Mouse (Mus musculus): ENCODE results near the gene Angpt4.

The Angpt4 gene

DNA sequence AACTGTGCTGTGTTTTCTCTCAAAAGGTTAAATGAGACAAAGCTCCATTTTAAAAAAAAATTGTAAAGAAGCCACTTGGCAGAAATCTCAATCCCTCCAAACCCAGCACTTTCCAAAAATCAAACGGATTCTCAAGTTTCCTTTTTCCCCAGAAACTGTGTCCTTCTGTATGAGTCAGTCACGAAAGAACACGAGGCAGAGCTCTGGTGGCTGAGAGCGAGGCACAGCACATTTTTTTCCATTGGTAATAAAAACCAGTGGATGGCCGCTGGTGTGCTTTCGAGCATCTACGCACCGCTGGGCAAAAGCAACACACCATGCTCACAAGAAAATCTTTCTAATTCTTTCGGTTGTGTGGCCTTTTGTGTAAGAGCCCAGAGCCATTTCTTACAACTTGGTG, 73.0 kb downstream of the Angpt4 start:
- no peak for DNase-seq (ENCODE audit: low spot score in 2 of 2)

DNA sequence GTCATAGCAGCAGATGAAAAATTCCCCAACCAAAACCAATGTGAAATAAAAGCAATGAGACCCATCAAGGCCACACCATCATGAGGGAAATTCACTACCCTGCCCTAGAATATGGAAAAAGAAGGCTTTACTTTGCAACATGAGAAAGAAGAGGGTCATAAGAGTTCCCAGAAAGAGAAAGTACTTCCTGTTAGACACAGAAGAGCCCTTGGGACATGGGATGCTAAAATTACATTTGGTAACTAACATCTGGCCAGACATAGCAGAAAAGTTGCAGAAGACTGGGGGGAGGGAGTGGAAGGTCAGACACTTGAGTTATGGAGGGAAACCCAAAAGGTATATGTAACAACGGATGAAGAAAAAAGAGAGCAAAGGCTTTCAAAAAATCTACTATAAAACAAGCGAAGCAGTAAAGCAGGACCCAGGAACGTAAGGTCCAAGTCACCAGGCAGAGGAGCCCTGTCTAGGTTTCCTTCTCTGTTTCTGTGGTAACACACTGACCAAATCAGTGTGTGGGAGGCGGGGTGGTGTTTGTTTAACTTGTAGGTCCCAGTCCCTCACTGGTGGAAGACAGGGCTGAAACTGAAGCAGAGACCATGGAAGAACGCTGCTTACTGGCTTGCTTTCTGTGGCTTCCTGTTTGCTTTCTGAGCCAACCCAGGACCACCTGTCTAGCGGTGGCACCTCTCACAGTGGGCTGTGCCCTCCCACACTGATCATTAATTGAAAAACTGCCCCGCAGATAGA, 74.6 kb downstream of the Angpt4 start:
- DNase-seq (ENCODE audit: low spot score in 2 of 2): no peak

DNA sequence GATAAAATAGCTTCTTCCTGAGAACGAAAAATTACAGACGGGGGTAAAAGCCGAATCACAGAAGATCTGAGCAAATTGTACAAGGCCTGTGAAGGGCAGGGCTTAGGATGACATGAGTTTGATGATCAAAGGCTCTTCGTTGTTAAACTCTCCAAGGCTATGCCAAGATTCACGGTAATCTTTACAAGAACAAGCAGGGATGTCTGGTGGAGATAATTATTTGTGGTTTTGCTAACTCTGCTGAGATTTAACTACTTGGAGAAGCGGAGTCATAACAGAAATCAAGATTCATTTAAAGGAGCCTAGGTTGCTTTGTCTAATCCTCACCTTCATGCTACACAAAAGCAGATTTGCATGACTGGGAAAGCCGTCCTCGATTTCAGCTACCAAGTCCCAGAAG, 75.9 kb downstream of the Angpt4 start:
- DNase-seq (ENCODE audit: low spot score in 2 of 2): no peak

DNA sequence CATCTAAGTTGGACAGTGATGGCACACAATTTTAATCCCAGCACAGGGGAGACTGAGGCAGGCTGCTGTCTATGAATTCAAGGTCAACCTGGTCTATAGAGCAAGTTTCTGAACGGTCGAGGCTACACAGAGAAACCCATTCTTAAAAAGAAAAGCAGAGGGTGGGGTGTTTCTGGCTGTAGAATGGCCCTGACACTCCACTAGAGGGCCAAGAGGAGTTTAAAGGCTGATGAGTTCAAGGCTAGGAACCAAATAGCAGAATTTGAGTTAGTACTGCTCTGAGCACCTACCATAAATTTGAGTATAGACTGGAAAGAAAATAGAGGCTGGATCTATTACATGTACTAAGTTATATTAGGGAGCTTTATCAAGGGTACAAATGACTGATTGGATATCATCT, 78.0 kb downstream of the Angpt4 start:
- DNase-seq (ENCODE audit: low spot score in 2 of 2): no peak

DNA sequence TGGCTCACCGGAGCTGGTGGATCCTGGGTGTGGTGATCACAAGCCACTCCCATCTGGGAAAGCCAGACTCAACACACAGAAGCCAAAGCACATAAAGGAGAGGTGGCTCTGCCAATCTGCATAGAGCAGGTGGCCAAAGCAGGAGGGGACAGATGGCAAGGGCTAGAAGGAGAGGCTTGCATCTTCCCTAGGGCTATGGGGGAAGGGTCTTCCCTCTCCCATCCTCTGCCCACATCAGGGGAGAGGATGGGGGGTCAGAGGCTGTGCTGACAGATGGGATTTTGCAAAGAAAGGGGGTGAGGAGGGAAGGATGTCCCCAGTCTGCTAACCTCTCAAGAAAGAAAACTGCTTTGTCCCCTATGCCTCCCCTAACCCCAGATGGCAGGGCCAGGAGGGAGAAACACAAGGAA, 80.0 kb downstream of the Angpt4 start:
- DNase-seq (ENCODE audit: low spot score in 2 of 2): no peak

DNA sequence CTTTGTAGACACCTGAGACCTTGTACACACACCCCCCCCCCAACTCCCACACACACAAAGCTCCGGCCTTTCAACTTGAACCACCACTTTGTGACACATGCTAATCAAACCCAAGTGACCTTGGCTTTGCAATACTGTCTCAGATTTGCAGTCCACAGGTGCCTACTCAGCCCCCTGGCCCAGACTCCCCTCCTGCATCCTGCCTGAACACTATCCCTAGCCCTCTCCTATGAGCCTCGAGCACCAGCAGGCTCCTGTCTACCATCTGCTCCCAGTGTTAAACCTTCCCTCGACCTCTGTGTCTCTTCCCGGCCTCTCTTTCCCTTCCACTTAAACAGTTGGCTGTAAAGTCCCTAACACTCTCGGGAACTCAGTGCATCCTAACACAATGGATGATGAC, 80.4 kb downstream of the Angpt4 start:
- DNase-seq (ENCODE audit: low spot score in 2 of 2): no peak

DNA sequence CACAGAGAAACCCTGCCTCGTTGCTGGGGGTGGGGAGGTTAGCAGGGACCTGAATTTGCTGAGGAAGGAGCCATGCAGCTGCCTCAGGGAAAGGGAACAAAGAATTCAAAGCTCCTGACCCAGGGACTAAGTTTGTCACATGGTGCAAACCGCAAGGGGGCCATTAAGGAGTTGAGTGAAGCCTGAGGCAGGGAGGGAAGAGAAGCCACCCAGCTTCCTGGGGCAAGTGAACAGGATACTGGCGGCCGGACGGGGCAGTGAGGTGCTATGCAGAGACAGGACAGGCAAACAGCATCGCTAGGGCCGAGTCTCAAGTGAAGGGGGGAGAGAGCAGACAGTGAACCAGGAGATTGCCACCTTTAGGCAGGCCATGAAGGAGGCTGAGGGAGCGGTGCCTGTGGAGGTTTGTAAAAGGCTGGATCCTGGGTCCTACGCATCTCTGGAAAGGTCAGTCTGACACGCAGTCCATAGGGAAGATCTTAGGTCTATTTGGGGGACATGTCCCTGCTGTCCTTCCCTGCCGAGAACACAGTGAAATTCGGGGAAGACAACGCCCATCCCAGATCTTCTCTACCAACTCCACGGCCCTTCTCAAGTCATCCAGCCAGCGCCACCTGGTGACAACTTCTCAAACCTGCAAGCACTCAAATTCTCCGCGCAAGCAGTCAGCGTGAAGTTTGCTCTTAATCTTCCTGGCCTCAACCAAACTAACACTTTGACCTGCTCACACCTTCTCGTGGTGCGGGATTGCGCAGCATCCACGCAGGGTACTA, 83.5 kb downstream of the Angpt4 start:
- DNase-seq (ENCODE audit: low spot score in 2 of 2): peak; percentile 48 to 65
